Mouse (Mus musculus): Measurements from ENCODE around the gene Bcas3.
"Not testable (repeated sequence)": the region's sequence is repeated elsewhere in the genome, so short reads cannot be mapped to it uniquely, and the experiment has no call there.

- not testable (repeated sequence) for TF ChIP-seq CTCF (IDR thresholded peaks at IDR 0.05; ENCODE audit: low read depth, low read length); EP300 (IDR thresholded peaks at IDR 0.05; ENCODE audit: insufficient read depth, low read depth, low read length)
These were observed 363.8 kb downstream of the Bcas3 start for GRCm38 (mm10) chr11:85716730-85717129.
